22 mouse cellular contexts compared by ENCODE assay signal in the genomic region with DNA sequence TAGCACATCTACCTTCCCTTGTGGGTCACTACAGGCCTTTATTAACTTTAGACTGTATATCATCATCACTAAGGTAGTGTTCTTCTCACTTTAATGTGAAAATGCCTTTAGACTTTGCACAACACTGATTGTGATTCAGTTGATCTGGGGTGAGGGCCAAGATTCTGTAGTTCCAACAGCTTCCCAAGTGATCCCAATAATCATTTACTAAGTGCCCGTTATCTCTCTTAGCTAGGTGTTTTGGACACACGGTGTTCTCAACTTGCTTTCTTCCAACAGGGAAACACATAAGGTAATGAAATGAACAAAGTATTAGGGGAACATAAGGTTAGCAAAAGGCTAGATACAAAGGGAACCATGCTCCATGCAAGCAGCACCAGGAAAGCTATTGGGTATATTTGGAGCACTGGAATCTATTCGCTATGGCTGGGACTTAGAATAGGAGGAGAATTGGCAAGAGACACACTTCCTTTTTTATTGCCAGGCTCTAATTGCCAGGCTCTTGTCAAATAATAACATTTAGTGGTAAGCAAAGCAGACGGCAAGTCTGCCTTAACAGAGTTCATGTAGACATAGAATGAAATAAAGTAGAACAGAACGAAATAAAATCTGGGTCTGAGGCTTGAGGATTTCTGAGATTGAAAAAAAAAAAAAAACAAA. TPM values are rescaled to one million over a fixed set of nuclear protein-coding genes. Genes with fewer than 3 reads are reported as not detected.
A peak's percentile ranks its signal among the peaks of the same experiment; 100 is the strongest.
DNase-seq lines count a peak whose midpoint lies in the region; ATAC-seq and TF ChIP-seq lines count a peak whose summit lies in the region.
"Had no signal": no experiment of that assay in that cellular context is flagged by ENCODE, and none has a peak within 500 bp of the region (broad histone marks: within the 10 kb centered on the region; RNA-seq: fewer than 3 reads in every experiment).

No protein-coding gene starts in this region.

- no peaks in the 10 kb centered on the region for H3K79me2 ChIP-seq in liver, adult 2 months (ENCODE audit: control insufficient read depth, insufficient read depth, low read length)

- ATAC-seq in forebrain, embryonic 14.5 days: no peak
- ATAC-seq in forebrain, embryonic 12.5 days (ENCODE audit: low FRiP score): no peak
- no peak for ATAC-seq in liver, embryonic 12.5 days
- ATAC-seq: CD4-positive, CD25-positive, alpha-beta regulatory T cell, adult 4 months had no signal

- H3K4me1 ChIP-seq in forebrain, embryonic 14.5 days (ENCODE audit: control insufficient read depth, insufficient read depth, low read length): no peaks in the 10 kb centered on the region
- H3K4me1 ChIP-seq in forebrain, embryonic 12.5 days: no peaks in the 10 kb centered on the region
- H3K4me1 ChIP-seq in liver, adult 2 months (ENCODE audit: control insufficient read depth, insufficient read depth, low read length): peaks cover 12% of the 10 kb centered on the region
- H3K4me1 ChIP-seq in liver, embryonic 12.5 days: no peaks in the 10 kb centered on the region
- H3K4me1 ChIP-seq: embryonic facial prominence, embryonic 12.5 days; heart, embryonic 12.5 days had no signal

- WGBS in forebrain, embryonic 14.5 days: 66% methylated on average over 5 of the region's 5 CpGs
- WGBS in forebrain, embryonic 12.5 days: 91% methylated on average over 5 of the region's 5 CpGs
- WGBS in liver, adult 2 months: 21% methylated on average over 5 of the region's 5 CpGs
- 75% methylated on average over 5 of the region's 5 CpGs for WGBS in liver, embryonic 12.5 days (ENCODE audit: insufficient replicate concordance)

- no peak for TF ChIP-seq CTCF in liver, adult 2 months (IDR thresholded peaks at IDR 0.05; ENCODE audit: low read depth, low read length)

- H3K9me3 ChIP-seq in forebrain, embryonic 14.5 days (replicated peaks; ENCODE audit: control insufficient read depth, low read length): no peaks in the 10 kb centered on the region
- H3K9me3 ChIP-seq in forebrain, embryonic 12.5 days: no peaks in the 10 kb centered on the region
- no peaks in the 10 kb centered on the region for H3K9me3 ChIP-seq in liver, embryonic 12.5 days (replicated peaks)
- H3K9me3 ChIP-seq: embryonic facial prominence, embryonic 12.5 days; G1E; heart, embryonic 12.5 days; hindbrain, embryonic 10.5 days had no signal

- no peak for TF ChIP-seq POLR2A in liver, adult 2 months (IDR thresholded peaks at IDR 0.05; ENCODE audit: extremely low read depth, insufficient read depth, low read length)

- no peak overlapping the region for H3K27ac ChIP-seq in forebrain, embryonic 14.5 days (ENCODE audit: low read depth, low read length)
- no peak overlapping the region for H3K27ac ChIP-seq in forebrain, embryonic 12.5 days
- peak overlapping the region; percentile 78 for H3K27ac ChIP-seq in liver, adult 2 months (replicated peaks; ENCODE audit: insufficient read depth, low read depth, low read length)
- no peak overlapping the region for H3K27ac ChIP-seq in liver, embryonic 12.5 days
- H3K27ac ChIP-seq: embryonic facial prominence, embryonic 12.5 days; gastrocnemius, adult 2 months; hindbrain, embryonic 10.5 days; hindbrain, embryonic 14.5 days had no signal

- H3K4me3 ChIP-seq in forebrain, embryonic 14.5 days (ENCODE audit: low read depth, low read length): no peak overlapping the region
- H3K4me3 ChIP-seq in forebrain, embryonic 12.5 days (replicated peaks): no peak overlapping the region
- 0 out of 2 replicates have a peak overlapping the region, but pooled peaks have one; percentile 11 for H3K4me3 ChIP-seq in liver, adult 2 months (ENCODE audit: insufficient read depth, low read depth, low read length)
- no peak overlapping the region for H3K4me3 ChIP-seq in liver, embryonic 12.5 days
- H3K4me3 ChIP-seq: embryonic facial prominence, embryonic 12.5 days; gastrocnemius, adult 2 months; heart, embryonic 12.5 days; hindbrain, embryonic 10.5 days had no signal

- no peak overlapping the region for H3K4me2 ChIP-seq in forebrain, embryonic 14.5 days (ENCODE audit: low read length)
- no peak overlapping the region for H3K4me2 ChIP-seq in forebrain, embryonic 12.5 days
- no peak overlapping the region for H3K4me2 ChIP-seq in liver, embryonic 12.5 days
- H3K4me2 ChIP-seq: embryonic facial prominence, embryonic 12.5 days; heart, embryonic 12.5 days; hindbrain, embryonic 14.5 days had no signal

- H3K27me3 ChIP-seq in forebrain, embryonic 14.5 days (replicated peaks; ENCODE audit: control insufficient read depth, insufficient read depth, low read length): no peaks in the 10 kb centered on the region
- no peaks in the 10 kb centered on the region for H3K27me3 ChIP-seq in forebrain, embryonic 12.5 days
- no peaks in the 10 kb centered on the region for H3K27me3 ChIP-seq in liver, adult 2 months (ENCODE audit: control insufficient read depth, insufficient read depth, low read length)
- no peaks in the 10 kb centered on the region for H3K27me3 ChIP-seq in liver, embryonic 12.5 days (replicated peaks)
- H3K27me3 ChIP-seq: embryonic facial prominence, embryonic 12.5 days; heart, embryonic 12.5 days had no signal

- no peaks in the 10 kb centered on the region for H3K36me3 ChIP-seq in forebrain, embryonic 14.5 days (ENCODE audit: control insufficient read depth, insufficient read depth, low read length)
- no peaks in the 10 kb centered on the region for H3K36me3 ChIP-seq in forebrain, embryonic 12.5 days (replicated peaks)
- no peaks in the 10 kb centered on the region for H3K36me3 ChIP-seq in liver, adult 2 months (ENCODE audit: control insufficient read depth, insufficient read depth, low read length)
- no peaks in the 10 kb centered on the region for H3K36me3 ChIP-seq in liver, embryonic 12.5 days
- H3K36me3 ChIP-seq: embryonic facial prominence, embryonic 12.5 days; G1E; heart, embryonic 12.5 days; hindbrain, embryonic 10.5 days had no signal

- no peak overlapping the region for H3K9ac ChIP-seq in forebrain, embryonic 14.5 days (ENCODE audit: low read length)
- H3K9ac ChIP-seq in forebrain, embryonic 12.5 days: no peak overlapping the region
- H3K9ac ChIP-seq in liver, adult 2 months (ENCODE audit: low read depth, low read length): no peak overlapping the region
- H3K9ac ChIP-seq in liver, embryonic 12.5 days: no peak overlapping the region
- H3K9ac ChIP-seq: embryonic facial prominence, embryonic 12.5 days; heart, embryonic 12.5 days; hindbrain, embryonic 14.5 days had no signal

- peak; percentile 46 for DNase-seq in forebrain, embryonic 14.5 days (ENCODE audit: low spot score)
- DNase-seq in kidney, adult 9 months: peak; percentile 29
- no peak for DNase-seq in kidney, adult 11 months
- peak; percentile 99 for DNase-seq in liver, adult 2 months (ENCODE audit: extremely low read depth, low read depth, low spot score)
- no peak for DNase-seq in natural killer cell, adult 2 months (ENCODE audit: low spot score in 2 of 2)
- DNase-seq: adrenal gland, adult 8-10 months; adrenal gland, postnatal 36 days; B cell, adult 2 months; cerebellum, adult 11-12 months; cerebellum, adult 9-10 months; cerebellum, postnatal 25 days; gastrocnemius, adult 2 months; gastrocnemius, postnatal 25 days had no signal

RNA-seq across cellular contexts. Expression of gene Ei24, which starts 11.1 kb away (rescaled TPM):
- 89.9 and 92.9 TPM in 2 replicates for polyA plus RNA-seq in forebrain, embryonic 14.5 days (2014; fragmentation: Nextera tagmentation; extraction: Ambion mirVana)
- polyA plus RNA-seq in forebrain, embryonic 12.5 days (2016; fragmentation: Nextera tagmentation; extraction: Ambion mirVana): 111 and 118 TPM in 2 replicates
- total RNA-seq in liver, adult 2 months (2014; rRNA removed): 142 and 144 TPM in 2 replicates
- 129 and 260 TPM in 2 replicates for polyA plus RNA-seq in liver, adult 2 months (2012; rRNA removed)
- polyA plus RNA-seq in liver, embryonic 12.5 days (2016; fragmentation: Nextera tagmentation; extraction: Ambion mirVana): 41.9 and 42.7 TPM in 2 replicates

RNA-seq across cellular contexts. Expression of gene Fez1, which starts 13.4 kb away (rescaled TPM):
- polyA plus RNA-seq in forebrain, embryonic 14.5 days (2014; fragmentation: Nextera tagmentation; extraction: Ambion mirVana): 620 and 684 TPM in 2 replicates
- 446 and 473 TPM in 2 replicates for polyA plus RNA-seq in forebrain, embryonic 12.5 days (2016; fragmentation: Nextera tagmentation; extraction: Ambion mirVana)
- 0.13 and 0.65 TPM in 2 replicates for total RNA-seq in liver, adult 2 months (2014; rRNA removed)
- polyA plus RNA-seq in liver, adult 2 months (2012; rRNA removed): 0.12 TPM in 1 of 2 replicates, not detected in the other
- polyA plus RNA-seq in liver, embryonic 12.5 days (2016; fragmentation: Nextera tagmentation; extraction: Ambion mirVana): 0.82 and 0.99 TPM in 2 replicates
- total RNA-seq: granulocyte monocyte progenitor cell, adult 5-6 weeks had no signal
- polyA plus RNA-seq: G1E had no signal

RNA-seq across cellular contexts. Expression of gene Stt3a, which starts 40.8 kb away (rescaled TPM):
- polyA plus RNA-seq in forebrain, embryonic 14.5 days (2014; fragmentation: Nextera tagmentation; extraction: Ambion mirVana): 69.5 and 93.6 TPM in 2 replicates
- 132 and 144 TPM in 2 replicates for polyA plus RNA-seq in forebrain, embryonic 12.5 days (2016; fragmentation: Nextera tagmentation; extraction: Ambion mirVana)
- 135 and 198 TPM in 2 replicates for total RNA-seq in liver, adult 2 months (2014; rRNA removed)
- 129 and 135 TPM in 2 replicates for polyA plus RNA-seq in liver, adult 2 months (2012; rRNA removed)
- polyA plus RNA-seq in liver, embryonic 12.5 days (2016; fragmentation: Nextera tagmentation; extraction: Ambion mirVana): 218 and 227 TPM in 2 replicates

Comparison
In these comparisons a context has a peak if more than half of its experiments do, and no peak if none do; other contexts are left out.
1. DNase-seq: peak in forebrain, embryonic 14.5 days (single experiment), kidney, adult 9 months (single experiment) and liver, adult 2 months (single experiment); none in kidney, adult 11 months (single experiment) and natural killer cell, adult 2 months (0 of 2).
2. RNA of gene Fez1, which starts 13.4 kb away (polyA plus RNA-seq): 620 to 684 TPM in forebrain, embryonic 14.5 days and 446 to 473 TPM in forebrain, embryonic 12.5 days; 0.82 to 0.99 TPM in liver, embryonic 12.5 days and 0.12 TPM in liver, adult 2 months; every median in the first group is over 100 times any median in the second.